In genomic region chr15:33975077-33975476, GRCm38 (mm10) we compare ENCODE assay signal across 8 mouse cellular contexts.
DNase-seq lines count a peak whose midpoint lies in the region; ATAC-seq and TF ChIP-seq lines count a peak whose summit lies in the region.

No protein-coding gene starts in this region.

- H3K4me2 ChIP-seq in embryonic facial prominence, embryonic 11.5 days (ENCODE audit: low read depth, low read length): no peak overlapping the region

- H3K4me3 ChIP-seq in lung, adult 2 months (replicated peaks; ENCODE audit: extremely low read depth, low read depth, low read length): no peak overlapping the region
- H3K4me3 ChIP-seq in embryonic facial prominence, embryonic 11.5 days (ENCODE audit: low read depth, low read length): no peak overlapping the region

- peak; percentile 10 for DNase-seq in gastrocnemius, adult 18-20 months (ENCODE audit: low spot score)
- DNase-seq in gastrocnemius, postnatal 36 days: no peak
- DNase-seq in lung, adult 2 months: no peak
- DNase-seq in lung, adult 18-20 months: no peak
- peak; percentile 46 for DNase-seq in embryonic facial prominence, embryonic 11.5 days (ENCODE audit: low spot score)
- DNase-seq in right cerebral cortex, postnatal 4 days: peak; percentile 12
- DNase-seq in cerebellum, postnatal 36 days: no peak
- no peak for DNase-seq in B cell, adult 2 months

- H3K27ac ChIP-seq in embryonic facial prominence, embryonic 11.5 days (replicated peaks; ENCODE audit: low read depth, low read length): no peak overlapping the region

- TF ChIP-seq POLR2A in lung, adult 2 months (IDR thresholded peaks at IDR 0.05; ENCODE audit: borderline replicate concordance, extremely low read depth, low read depth, low read length): no peak

- no peaks in the 10 kb centered on the region for H3K36me3 ChIP-seq in embryonic facial prominence, embryonic 11.5 days (replicated peaks; ENCODE audit: control insufficient read depth, insufficient read depth, low read depth, low read length)

- WGBS in lung, adult 2 months: 19% methylated on average over 1 of the region's 1 CpGs
- WGBS in embryonic facial prominence, embryonic 11.5 days: 30% methylated on average over 1 of the region's 1 CpGs

- H3K9ac ChIP-seq in embryonic facial prominence, embryonic 11.5 days (replicated peaks; ENCODE audit: low read length): no peak overlapping the region

- H3K4me1 ChIP-seq in lung, adult 2 months (ENCODE audit: control insufficient read depth, insufficient read depth, low read length): no peaks in the 10 kb centered on the region
- no peaks in the 10 kb centered on the region for H3K4me1 ChIP-seq in embryonic facial prominence, embryonic 11.5 days (ENCODE audit: control insufficient read depth, insufficient read depth, low read length)

- H3K27me3 ChIP-seq in embryonic facial prominence, embryonic 11.5 days (ENCODE audit: control insufficient read depth, insufficient read depth, low read length): no peaks in the 10 kb centered on the region

- TF ChIP-seq CTCF in lung, adult 2 months (IDR thresholded peaks at IDR 0.05; ENCODE audit: insufficient read depth, low read length): 0 out of 2 replicates have a peak, but pooled peaks have one; percentile 6

- intact Hi-C loops in gastrocnemius, postnatal 36 days (cut with DNase I): no loop called here

- ATAC-seq in embryonic facial prominence, embryonic 11.5 days (replicated peaks; ENCODE audit: insufficient number of reproducible peaks, low FRiP score, low TSS enrichment, low read depth): no peak

- H3K9me3 ChIP-seq in embryonic facial prominence, embryonic 11.5 days (replicated peaks; ENCODE audit: control insufficient read depth, low read length): no peaks in the 10 kb centered on the region

Comparison
In these comparisons a context has a peak if more than half of its experiments do, and no peak if none do; other contexts are left out.
1. DNase-seq: peak in gastrocnemius, adult 18-20 months (single experiment), embryonic facial prominence, embryonic 11.5 days (single experiment) and right cerebral cortex, postnatal 4 days (single experiment); none in gastrocnemius, postnatal 36 days (0 of 2), lung, adult 2 months (single experiment), lung, adult 18-20 months (0 of 2), cerebellum, postnatal 36 days (0 of 2) and B cell, adult 2 months (0 of 2).